Mouse (Mus musculus): ENCODE results near the gene Afmid.

- TF ChIP-seq CTCF (IDR thresholded peaks at IDR 0.05; ENCODE audit: low read depth) (no peak), EP300 (IDR thresholded peaks at IDR 0.05; ENCODE audit: low read depth) (no peak)
These were observed 2.9 kb upstream of the Afmid start for GRCm38 (mm10) chr11:117822728-117823241.
